Mouse (Mus musculus) megakaryocyte, embryonic 14.5 days (primary cell): ENCODE data around the gene Gm49661.

Experiments
- FLI1 ChIP-seq: IDR thresholded peaks from 2 replicates; pipeline ENCODE4 v1.6.1; 2012; ENCODE audit warnings: low read length, inconsistent platforms, mixed read lengths
- GATA1 ChIP-seq: IDR thresholded peaks from 3 replicates; pipeline ENCODE4 v1.6.1; 2012; ENCODE audit warnings: mixed read lengths, low read length, inconsistent platforms, borderline replicate concordance

GRCm38 (mm10) chr8:84997649-84998295 is 28.5 kb upstream of the Gm49661 start:
- no peak for TF ChIP-seq FLI1
- no peak for TF ChIP-seq GATA1
